Mouse (Mus musculus): ENCODE results near the gene Abca3. TPM values are rescaled to one million over a fixed set of nuclear protein-coding genes. Genes with fewer than 3 reads are reported as not detected.

The Abca3 gene
- polyA plus RNA-seq (2015; fragmentation: Nextera tagmentation; extraction: Ambion mirVana): 6.2 and 6.4 TPM in 2 replicates

- peak within 1 kb of the TSS; percentile 97 for H3K4me2 ChIP-seq
- under 1% methylated on average over 53 of the region's 55 CpGs for WGBS
- H3K9me3 ChIP-seq: no peaks in the 10 kb centered on the region
- peaks cover 24% of the 10 kb centered on the region for H3K27me3 ChIP-seq (replicated peaks)
- peak within 1 kb of the TSS; percentile 89 for H3K4me3 ChIP-seq
- no peaks in the 10 kb centered on the region for H3K36me3 ChIP-seq
- peak within 1 kb of the TSS; percentile 46; the same call in 1 of the 2 replicates for H3K27ac ChIP-seq (replicated peaks)
- H3K4me1 ChIP-seq: peaks cover 28% of the 10 kb centered on the region
- ATAC-seq (ENCODE audit: extremely low read depth, insufficient number of reproducible peaks, low FRiP score, low TSS enrichment): peak; percentile 89
- peak within 1 kb of the TSS; percentile 92 for H3K9ac ChIP-seq
Measured at GRCm38 (mm10) chr17:24351760-24352357, at the start of gene Abca3. Gene Abca3 (plus strand): TSS chr17:24351950.

- no peak overlapping the region for H3K27ac ChIP-seq (replicated peaks)
- H3K27me3 ChIP-seq (replicated peaks): no peaks in the 10 kb centered on the region
- WGBS: 37% methylated on average over 4 of the region's 4 CpGs
- H3K4me1 ChIP-seq: no peaks in the 10 kb centered on the region
- no peak for ATAC-seq (ENCODE audit: extremely low read depth, insufficient number of reproducible peaks, low FRiP score, low TSS enrichment)
- no peak overlapping the region for H3K4me2 ChIP-seq
- no peak overlapping the region for H3K4me3 ChIP-seq
- H3K36me3 ChIP-seq: no peaks in the 10 kb centered on the region
- H3K9ac ChIP-seq: no peak overlapping the region
- H3K9me3 ChIP-seq: no peaks in the 10 kb centered on the region
Measured at GRCm38 (mm10) chr17:24307500-24307899, 44.2 kb upstream of the Abca3 start.

- Histone ChIP-seq H3K27me3 (replicated peaks) (no peaks in the 10 kb centered on the region), H3K36me3 (no peaks in the 10 kb centered on the region), H3K4me3 (no peak overlapping the region), H3K4me1 (no peaks in the 10 kb centered on the region), H3K27ac (replicated peaks) (no peak overlapping the region), H3K9ac (no peak overlapping the region), H3K9me3 (peaks cover 12% of the 10 kb centered on the region; the same call in 1 of the 2 replicates), H3K4me2 (no peak overlapping the region)
- no peak for ATAC-seq (ENCODE audit: extremely low read depth, insufficient number of reproducible peaks, low FRiP score, low TSS enrichment)
- 80% methylated on average over 3 of the region's 3 CpGs for WGBS
Measured at GRCm38 (mm10) chr17:24320826-24321225, 30.9 kb upstream of the Abca3 start.

- no peaks in the 10 kb centered on the region for H3K27me3 ChIP-seq (replicated peaks)
Measured at GRCm38 (mm10) chr17:24325051-24325450, 26.7 kb upstream of the Abca3 start.

GRCm38 (mm10) chr17:24327656-24328055 is 24.1 kb upstream of the Abca3 start:
- ATAC-seq (ENCODE audit: extremely low read depth, insufficient number of reproducible peaks, low FRiP score, low TSS enrichment): no peak
- Histone ChIP-seq H3K4me2 (no peak overlapping the region), H3K9me3 (0 out of 2 replicates have a peak, but pooled peaks cover 2% of the 10 kb centered on the region), H3K4me1 (no peaks in the 10 kb centered on the region), H3K9ac (no peak overlapping the region), H3K4me3 (no peak overlapping the region), H3K27me3 (replicated peaks) (no peaks in the 10 kb centered on the region), H3K27ac (replicated peaks) (no peak overlapping the region), H3K36me3 (no peaks in the 10 kb centered on the region)
- 63% methylated on average over 7 of the region's 7 CpGs for WGBS

More at GRCm38 (mm10) chr17:24325051-24325450, 26.7 kb upstream of the Abca3 start:
- no peaks in the 10 kb centered on the region for H3K4me1 ChIP-seq
- H3K36me3 ChIP-seq: no peaks in the 10 kb centered on the region
- H3K27ac ChIP-seq (replicated peaks): no peak overlapping the region
- no peak overlapping the region for H3K4me2 ChIP-seq
- H3K4me3 ChIP-seq: no peak overlapping the region
- 80% methylated on average over 10 of the region's 10 CpGs for WGBS
- peaks cover 12% of the 10 kb centered on the region; the same call in 1 of the 2 replicates for H3K9me3 ChIP-seq
- H3K9ac ChIP-seq: no peak overlapping the region
- no peak for ATAC-seq (ENCODE audit: extremely low read depth, insufficient number of reproducible peaks, low FRiP score, low TSS enrichment)

- Histone ChIP-seq H3K27ac (replicated peaks) (no peak overlapping the region), H3K4me2 (no peak overlapping the region), H3K27me3 (replicated peaks) (peaks cover 7% of the 10 kb centered on the region; the same call in 1 of the 2 replicates), H3K4me1 (no peaks in the 10 kb centered on the region), H3K4me3 (no peak overlapping the region), H3K9ac (no peak overlapping the region), H3K9me3 (no peaks in the 10 kb centered on the region), H3K36me3 (no peaks in the 10 kb centered on the region)
- 82% methylated on average over 8 of the region's 8 CpGs for WGBS
- no peak for ATAC-seq (ENCODE audit: extremely low read depth, insufficient number of reproducible peaks, low FRiP score, low TSS enrichment)
Measured at GRCm38 (mm10) chr17:24344672-24345071, 7.1 kb upstream of the Abca3 start.

GRCm38 (mm10) chr17:24346831-24347230 is 4.9 kb upstream of the Abca3 start:
- no peak for ATAC-seq (ENCODE audit: extremely low read depth, insufficient number of reproducible peaks, low FRiP score, low TSS enrichment)
- H3K27me3 ChIP-seq (replicated peaks): peaks cover 24% of the 10 kb centered on the region
- 51% methylated on average over 7 of the region's 7 CpGs for WGBS
- no peaks in the 10 kb centered on the region for H3K9me3 ChIP-seq
- H3K27ac ChIP-seq (replicated peaks): no peak overlapping the region
- no peaks in the 10 kb centered on the region for H3K36me3 ChIP-seq
- H3K9ac ChIP-seq: no peak overlapping the region
- H3K4me1 ChIP-seq: peaks cover 8% of the 10 kb centered on the region
- H3K4me3 ChIP-seq: no peak overlapping the region
- no peak overlapping the region for H3K4me2 ChIP-seq

- Histone ChIP-seq H3K27ac (replicated peaks) (no peak overlapping the region), H3K9ac (no peak overlapping the region), H3K27me3 (replicated peaks) (peaks cover 24% of the 10 kb centered on the region), H3K36me3 (no peaks in the 10 kb centered on the region), H3K9me3 (no peaks in the 10 kb centered on the region), H3K4me2 (no peak overlapping the region), H3K4me1 (peaks cover 26% of the 10 kb centered on the region), H3K4me3 (no peak overlapping the region)
- no peak for ATAC-seq (ENCODE audit: extremely low read depth, insufficient number of reproducible peaks, low FRiP score, low TSS enrichment)
- WGBS: 68% methylated on average over 2 of the region's 2 CpGs
Measured at GRCm38 (mm10) chr17:24349176-24349575, 2.6 kb upstream of the Abca3 start.

- 4% methylated on average over 42 of the region's 42 CpGs for WGBS
Measured at GRCm38 (mm10) chr17:24350926-24351759, 607 bp upstream of the Abca3 start, which contains the start of gene Abca17. Gene Abca17 (minus strand): TSS chr17:24351068.

GRCm38 (mm10) chr17:24352370-24353194 is 832 bp downstream of the Abca3 start:
- peak overlapping the region; percentile 46; the same call in 1 of the 2 replicates for H3K27ac ChIP-seq (replicated peaks)
- no peaks in the 10 kb centered on the region for H3K36me3 ChIP-seq
- H3K27me3 ChIP-seq (replicated peaks): peaks cover 24% of the 10 kb centered on the region
- peak overlapping the region; percentile 89 for H3K4me3 ChIP-seq
- peak overlapping the region; percentile 92 for H3K9ac ChIP-seq
- peaks cover 28% of the 10 kb centered on the region for H3K4me1 ChIP-seq
- peak overlapping the region; percentile 97 for H3K4me2 ChIP-seq
- no peaks in the 10 kb centered on the region for H3K9me3 ChIP-seq
- 0 out of 2 replicates have a peak, but pooled peaks have one; percentile 6 for ATAC-seq (ENCODE audit: extremely low read depth, insufficient number of reproducible peaks, low FRiP score, low TSS enrichment)
- WGBS: 6% methylated on average over 36 of the region's 36 CpGs

More at GRCm38 (mm10) chr17:24350926-24351759, 607 bp upstream of the Abca3 start, which contains the start of gene Abca17:
- Histone ChIP-seq H3K27me3 (replicated peaks) (peaks cover 24% of the 10 kb centered on the region), H3K4me2 (peak within 1 kb of the TSS; percentile 97), H3K36me3 (no peaks in the 10 kb centered on the region), H3K4me1 (peaks cover 28% of the 10 kb centered on the region), H3K4me3 (peak within 1 kb of the TSS; percentile 89), H3K9ac (peak within 1 kb of the TSS; percentile 92), H3K9me3 (no peaks in the 10 kb centered on the region), H3K27ac (replicated peaks) (no peak within 1 kb of the TSS)
- no peak; the same call in 1 of the 2 replicates for ATAC-seq (ENCODE audit: extremely low read depth, insufficient number of reproducible peaks, low FRiP score, low TSS enrichment)

Measured in heart, embryonic 13.5 days (tissue).